Mouse (Mus musculus) neutrophil, adult 5-6 weeks (primary cell): ENCODE results near the gene Mmp25. TPM values are rescaled to one million over a fixed set of nuclear protein-coding genes. Genes with fewer than 3 reads are reported as not detected.
A peak's percentile ranks its signal among the peaks of the same experiment; 100 is the strongest.

ENCODE experiments used
- ATAC-seq: fragments of 151-379, 151-347 bp; 2 replicates; pipeline ENCODE4 v1.8.0; 2017; ENCODE audit warnings: mild to moderate bottlenecking, moderate TSS enrichment; ENCODE audit not compliant: insufficient number of reproducible peaks, poor library complexity, low FRiP score, severe bottlenecking; ENCODE audit errors: extremely low read depth
- total RNA-seq: library from RNA; stranded (forward); fragments of 200-1000 nt; gene quantifications from 2 replicates; pipeline ENCODE4 v1.2.3, GENCODE M21; 2017

Mmp25 gene
- total RNA-seq, 1 experiment from 2014 or later: 14.9 TPM

DNA sequence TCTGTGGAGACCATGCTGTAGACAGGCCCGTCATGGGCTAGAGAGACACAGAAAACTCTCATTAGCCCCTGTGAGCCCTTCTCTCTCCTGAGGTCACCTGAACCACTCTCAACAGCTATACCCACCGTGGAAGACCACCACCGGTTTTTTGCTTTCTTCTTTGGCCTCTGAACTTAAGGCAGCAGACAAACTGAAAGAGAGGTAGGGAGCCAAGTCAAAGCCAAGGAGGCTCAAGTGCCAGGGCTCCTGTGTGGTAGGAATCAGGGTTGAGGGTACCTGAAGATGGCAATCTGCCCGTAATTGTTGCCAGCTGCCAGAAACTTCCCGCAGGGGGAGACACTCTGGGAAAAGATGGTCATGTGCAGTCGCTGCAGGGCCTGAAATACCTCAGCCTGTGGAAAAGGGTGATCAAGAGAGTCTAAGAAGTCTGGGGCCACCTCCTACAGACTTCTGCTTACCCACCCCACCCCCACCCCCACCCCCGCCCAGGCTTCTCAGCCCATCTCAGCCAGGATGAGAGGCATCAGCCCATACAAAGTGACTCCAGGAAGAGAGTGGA is 25.5 kb upstream of the Mmp25 start:
- no peak for ATAC-seq

DNA sequence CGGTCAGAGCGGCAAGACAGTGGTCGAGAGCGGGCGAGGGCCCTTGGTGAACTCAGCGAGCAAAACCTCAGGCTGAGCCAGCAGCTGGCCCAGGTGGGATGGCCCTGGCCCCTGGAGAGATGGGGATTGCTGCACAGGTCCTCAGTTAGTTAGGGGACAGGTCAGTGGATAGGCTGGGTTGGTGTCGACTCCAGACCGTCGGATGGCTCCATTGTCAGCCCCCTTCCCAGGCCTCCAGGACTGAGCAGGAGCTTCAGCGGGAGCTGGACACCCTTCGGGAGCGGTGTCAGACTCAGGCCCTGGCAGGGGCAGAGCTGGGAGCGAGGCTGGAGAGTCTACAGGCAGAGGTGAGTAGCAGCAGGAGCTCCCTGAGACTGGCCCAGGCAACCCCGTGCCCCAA is 20.4 kb upstream of the Mmp25 start:
- ATAC-seq: no peak

DNA sequence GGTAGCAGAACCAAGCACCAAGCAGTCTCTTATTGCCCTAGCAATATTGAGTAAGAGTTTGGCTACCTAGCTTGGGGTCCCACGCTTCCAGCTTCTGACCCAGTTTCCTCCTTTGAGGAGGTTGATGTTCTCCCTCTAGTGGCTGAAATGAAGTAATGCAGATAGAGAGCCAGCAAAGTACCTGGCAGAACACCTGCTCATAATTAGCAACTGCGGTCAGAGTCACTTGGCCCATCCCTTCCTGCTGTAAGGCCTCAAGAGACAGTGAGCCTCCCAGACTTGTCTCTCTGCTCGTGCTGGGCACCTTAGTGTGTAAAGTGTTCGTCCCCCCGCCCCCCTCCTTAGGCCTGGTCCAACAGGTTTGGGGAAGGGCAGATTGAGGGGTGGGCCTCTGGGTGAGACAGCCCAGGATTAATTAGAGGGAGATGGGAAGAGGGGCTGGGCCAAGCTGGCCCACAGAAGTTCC is 19.5 kb upstream of the Mmp25 start:
- peak; percentile 61 for ATAC-seq

DNA sequence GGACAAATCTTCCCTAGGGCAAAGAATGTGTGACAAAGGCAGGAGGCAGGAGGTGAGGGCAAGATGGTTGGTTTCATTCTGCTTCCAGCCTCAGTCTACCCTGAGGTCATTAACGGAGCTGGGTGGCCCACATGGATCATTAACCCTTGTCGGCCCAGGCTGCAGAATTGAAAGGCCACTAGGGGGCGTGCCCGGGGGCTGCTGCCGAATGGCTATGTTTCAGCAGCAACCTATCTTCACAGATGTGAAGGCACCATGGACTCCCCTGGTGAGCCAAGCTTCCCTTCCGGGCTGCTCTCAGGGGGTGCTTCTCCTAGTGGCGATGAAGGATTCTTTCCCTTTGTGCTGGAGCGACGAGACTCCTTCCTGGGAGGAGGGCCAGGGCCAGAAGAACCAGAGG is 16.4 kb upstream of the Mmp25 start:
- ATAC-seq: no peak

DNA sequence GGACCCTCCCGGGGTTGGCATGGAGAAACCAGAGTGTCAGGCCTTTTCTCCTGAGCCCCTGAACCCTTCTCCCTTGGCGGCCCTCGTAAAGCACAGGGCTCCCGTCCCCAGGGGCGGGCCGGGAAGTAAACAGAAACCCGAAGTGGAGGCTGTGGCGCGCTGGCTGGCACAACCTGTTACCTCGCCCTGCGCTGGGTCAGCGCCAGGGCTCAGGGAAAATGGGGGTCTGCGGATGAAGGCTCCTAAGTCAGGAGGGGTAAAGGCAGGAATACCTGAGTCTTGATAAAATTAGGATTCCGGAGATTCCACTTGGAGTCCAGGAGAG is 15.8 kb upstream of the Mmp25 start:
- ATAC-seq: no peak

DNA sequence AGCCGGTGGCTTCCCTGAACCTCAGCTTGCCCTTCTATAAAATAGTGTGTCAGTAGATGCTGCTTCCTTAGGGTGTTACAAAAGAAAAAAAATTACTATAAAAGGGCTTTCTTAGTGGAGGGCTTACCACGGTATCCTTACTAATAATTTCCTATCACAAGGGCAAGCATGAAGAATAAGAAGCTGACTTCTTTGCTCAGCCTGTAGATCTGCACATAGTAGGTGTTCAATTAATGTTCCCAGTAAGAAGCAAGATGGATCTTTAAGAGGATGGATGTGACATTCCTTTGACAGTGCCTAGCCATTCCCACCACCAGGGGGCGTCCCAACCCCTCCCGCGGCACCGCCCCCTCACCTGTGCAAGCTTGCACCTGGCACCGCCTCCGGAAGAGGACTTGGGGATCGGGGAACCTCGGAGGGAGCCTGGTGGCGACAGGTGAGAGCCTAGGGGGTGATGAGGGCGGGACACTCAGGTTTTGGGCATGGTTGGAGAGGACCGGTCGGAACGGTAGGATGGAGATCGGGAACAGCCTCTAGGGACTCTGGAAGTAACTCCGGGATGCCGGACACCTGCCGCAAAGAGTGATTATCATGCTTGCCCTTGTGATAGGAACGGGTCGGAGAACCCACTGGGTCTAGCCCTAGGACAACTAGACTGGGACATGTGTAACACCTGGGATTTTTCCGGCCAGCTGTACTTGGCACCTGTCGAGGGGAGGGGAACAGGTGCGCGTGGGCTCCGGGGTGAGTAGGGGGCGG is 15.2 kb upstream of the Mmp25 start, which contains the start of gene Bicdl2:
Bicdl2 (plus strand) TSS at position 390 of the 759 bp plus-strand sequence.
- no peak for ATAC-seq

DNA sequence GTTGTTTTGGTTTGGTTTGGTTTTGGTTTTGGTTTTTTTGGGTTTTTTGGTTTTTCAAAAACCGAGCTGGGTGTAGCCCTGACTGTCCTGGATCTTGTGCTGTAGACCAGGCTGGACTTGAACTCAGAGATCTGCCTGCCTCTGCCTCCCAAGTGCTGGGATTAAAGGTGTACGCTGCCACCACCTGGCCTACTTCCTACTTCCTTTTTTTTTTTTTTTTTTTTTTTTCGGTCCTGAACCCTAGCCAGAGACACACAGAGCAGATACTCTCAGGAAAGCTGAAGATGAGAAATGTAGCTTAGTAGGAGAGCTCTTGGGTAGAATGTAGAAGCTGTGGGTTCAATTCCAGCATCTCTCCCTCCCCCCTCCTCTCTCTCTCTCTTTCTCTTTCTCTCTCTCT is 13.4 kb upstream of the Mmp25 start:
- no peak for ATAC-seq

DNA sequence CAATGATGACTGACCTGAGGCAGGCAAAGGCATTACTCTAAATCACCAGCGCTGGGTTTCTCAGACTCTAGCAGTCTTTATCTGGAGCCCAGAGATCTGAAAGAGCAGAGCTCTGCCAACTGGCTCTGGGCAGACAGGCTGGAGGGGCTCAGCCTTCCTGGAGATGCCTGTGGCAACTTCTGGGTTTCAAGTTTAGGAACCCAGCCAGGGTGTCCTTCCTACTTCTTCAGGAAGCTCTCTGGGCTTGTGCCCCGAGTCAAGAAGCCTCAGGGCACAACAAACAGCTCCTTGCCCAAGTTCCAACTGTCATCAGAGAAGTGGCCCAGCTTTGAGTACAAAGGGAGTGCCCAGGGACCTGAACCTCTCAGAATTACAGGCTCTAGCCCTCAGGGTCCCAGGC is 9.3 kb upstream of the Mmp25 start:
- ATAC-seq: no peak

DNA sequence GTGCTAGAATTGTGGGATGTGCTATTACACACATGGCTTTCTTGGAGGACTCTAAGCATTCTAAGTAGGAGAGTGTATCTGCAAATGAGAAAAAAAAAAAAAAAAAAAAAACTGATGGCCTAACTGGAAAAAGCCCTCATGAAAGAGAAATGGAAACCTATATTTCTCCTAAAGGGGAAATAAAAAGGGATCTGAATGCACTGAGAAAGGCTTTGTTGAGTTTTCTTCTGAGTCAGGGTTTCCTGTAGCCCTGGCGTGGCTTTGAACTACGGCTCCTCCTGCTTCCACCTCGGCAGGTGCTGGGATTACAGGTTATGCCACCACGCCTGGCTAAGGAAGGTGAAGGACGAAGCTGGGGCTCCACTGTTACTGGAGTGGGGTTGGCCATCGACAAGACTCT is 8.9 kb upstream of the Mmp25 start:
- ATAC-seq: no peak

DNA sequence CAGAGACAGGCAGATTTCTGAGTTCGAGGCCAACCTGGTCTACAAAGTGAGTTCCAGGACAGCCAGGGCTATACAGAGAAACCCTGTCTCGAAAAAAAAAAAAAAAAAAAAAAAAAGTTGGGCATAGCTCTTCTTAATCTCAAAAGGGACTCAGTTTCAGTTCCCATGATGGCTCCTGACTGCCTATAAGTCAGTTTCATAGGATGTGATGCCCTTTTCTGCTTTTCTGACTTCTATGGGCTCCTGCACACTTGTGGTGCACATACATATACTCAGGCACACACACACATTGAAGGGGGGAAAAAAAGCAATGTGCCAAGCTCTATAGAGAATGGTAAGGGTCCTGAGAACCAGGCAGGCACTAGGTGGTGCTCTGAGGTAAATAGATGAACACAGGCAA is 8.2 kb upstream of the Mmp25 start:
- ATAC-seq: no peak

DNA sequence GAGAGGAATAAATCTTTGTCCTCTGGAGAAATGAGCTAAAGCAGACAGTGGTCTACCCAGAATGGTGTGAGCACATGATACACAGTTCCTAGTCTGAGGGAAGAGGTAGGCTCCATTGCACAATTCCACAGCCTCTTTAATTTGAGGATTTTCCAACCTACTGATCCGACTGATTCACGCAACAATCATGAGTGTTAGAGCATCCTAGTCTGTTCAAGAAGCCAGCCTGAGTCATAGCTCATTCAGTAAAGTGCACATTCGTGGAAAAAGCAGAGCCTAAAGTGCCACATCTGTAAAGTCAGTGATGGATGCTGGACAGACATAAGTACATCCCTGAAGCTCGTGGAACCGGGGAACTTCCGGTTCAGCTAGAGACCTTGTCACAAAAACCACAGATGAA is 6.3 kb upstream of the Mmp25 start:
- ATAC-seq: no peak

DNA sequence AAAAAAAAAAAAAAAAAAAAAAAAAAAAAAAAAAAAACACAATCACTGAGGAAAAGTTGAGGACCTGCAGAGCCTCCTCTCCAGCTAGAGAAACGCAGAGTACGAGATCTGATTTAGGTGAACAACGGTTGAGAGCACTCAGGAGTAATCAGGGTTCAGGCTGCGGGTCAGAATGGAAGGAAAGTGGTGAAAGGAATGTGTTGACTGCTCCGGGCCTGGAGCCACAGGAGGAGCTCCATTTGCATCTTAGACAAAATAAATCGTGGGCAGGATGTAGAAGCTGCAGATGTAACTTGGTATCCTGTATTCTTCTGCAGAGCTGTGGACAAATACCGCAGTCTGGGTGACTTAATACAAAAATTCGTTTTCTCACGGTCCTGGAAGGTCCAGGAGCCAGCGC is 817 bp upstream of the Mmp25 start:
- ATAC-seq: no peak

DNA sequence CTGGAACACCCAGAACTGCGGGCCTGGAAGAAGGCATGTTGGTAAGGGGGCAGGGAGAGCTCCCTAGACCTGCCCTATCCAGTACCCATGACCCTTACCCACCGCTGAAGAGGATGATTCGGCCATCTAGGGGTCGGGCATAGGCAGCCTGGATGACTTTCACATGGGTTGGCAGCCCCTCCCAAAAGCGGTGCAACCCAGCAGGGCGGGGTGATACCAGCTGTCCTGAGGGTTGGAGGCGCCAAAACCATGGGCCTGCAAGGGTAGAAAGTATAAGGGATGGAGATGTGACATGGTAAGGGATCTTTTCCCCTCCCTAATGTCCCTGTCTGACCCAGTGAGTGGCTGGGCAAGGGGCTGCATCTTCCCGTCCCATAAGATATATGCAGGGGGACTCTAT is 13.8 kb downstream of the Mmp25 start:
- ATAC-seq: no peak

DNA sequence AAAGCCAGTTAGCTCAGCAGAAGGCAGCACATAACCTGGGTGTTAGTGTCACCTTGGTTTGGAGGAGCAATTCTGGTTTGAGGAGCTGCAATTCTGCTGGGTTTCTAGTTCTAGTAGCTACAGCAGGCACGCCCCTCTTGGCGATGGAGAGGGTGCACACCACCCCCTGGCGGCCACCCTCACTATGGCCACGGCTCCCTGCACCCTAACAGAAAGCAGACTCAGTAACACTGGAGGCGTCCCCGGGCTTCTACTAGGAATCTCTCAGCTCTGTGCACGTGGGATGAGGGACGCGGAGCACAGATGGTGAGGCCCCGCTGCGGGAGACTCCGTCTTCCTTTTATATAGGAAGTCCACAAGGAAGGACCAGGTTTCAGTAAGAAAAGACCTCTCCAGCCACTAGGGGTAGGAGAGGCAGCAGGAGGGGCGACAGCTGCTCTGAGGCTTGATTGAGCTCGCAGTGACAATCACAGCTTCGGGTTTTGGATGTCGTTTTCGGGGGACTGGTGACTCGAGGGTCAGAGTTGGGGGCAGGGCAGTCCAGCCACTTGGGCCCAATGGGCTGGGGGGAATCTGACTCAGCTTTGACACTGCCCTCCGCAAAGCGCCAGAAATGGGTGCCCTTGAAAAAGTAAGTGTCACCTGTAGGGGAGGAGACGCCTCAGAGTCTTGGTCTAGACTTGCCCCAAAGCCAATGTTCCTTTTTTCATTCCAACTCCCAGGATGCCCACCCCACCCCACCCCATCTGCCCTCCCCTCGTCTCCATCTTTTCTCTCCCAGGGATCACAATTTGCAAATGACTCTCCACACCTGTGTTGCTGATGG is 14.7 kb downstream of the Mmp25 start:
- ATAC-seq: peak; percentile 87

DNA sequence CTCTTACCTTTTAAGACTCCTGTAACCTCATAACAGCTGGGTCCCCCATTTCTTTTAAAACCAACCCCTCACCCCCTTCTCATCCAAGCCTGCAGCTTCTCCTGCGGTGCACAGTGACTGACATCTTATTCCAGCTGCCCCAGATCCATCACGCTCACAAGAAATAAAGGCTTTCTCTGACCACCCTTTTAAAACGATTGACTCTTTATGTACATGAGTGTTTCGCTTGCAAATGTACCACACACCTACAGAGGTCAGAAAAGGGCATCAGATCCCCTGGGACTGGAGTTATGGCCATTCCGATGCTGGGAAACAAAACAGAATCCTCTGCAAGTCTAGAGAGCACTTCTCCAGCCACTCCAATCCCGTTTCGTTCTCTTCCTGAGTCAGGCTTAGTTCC is 17.3 kb downstream of the Mmp25 start:
- ATAC-seq: no peak

DNA sequence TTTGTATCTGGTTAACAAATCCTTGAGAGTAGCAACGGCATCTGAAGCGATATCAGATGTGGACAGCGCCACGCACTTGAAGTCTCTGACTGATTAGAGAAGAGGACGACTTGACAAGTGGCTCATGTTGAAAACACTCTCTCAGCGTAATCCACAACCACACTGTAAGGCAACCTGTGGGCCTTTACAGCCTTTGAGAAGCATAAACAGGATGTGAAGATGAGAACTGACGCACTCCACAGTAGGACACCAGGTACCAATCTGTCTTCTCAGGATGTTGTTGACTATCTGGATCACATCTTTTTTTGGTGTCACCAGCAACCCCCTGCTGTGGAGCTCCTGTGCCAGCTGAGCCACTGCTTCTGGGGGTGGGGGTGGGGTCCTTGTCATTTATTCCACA is 24.7 kb downstream of the Mmp25 start:
- peak; percentile 42; the same call in 1 of the 2 replicates for ATAC-seq

DNA sequence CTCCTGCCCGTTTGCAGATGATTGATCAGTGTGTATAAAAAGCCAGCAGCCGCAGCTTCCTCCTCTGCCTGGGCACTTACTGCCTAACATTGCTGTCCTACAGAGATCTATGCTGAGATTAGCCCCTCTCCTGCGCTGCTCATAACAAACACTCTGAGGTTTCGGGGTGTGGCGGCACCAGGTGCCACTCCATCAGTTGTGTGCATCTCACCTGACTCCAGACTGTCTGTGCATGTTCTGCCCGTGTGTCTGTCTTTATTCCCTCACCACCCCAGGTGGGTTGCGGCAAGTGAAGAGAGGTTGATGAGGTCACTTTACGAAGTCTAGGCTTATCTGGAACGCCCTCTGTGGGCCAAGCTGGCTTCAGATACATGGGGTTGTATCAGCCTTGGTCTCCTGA is 28.0 kb downstream of the Mmp25 start:
- ATAC-seq: peak; percentile 36; the same call in 1 of the 2 replicates

DNA sequence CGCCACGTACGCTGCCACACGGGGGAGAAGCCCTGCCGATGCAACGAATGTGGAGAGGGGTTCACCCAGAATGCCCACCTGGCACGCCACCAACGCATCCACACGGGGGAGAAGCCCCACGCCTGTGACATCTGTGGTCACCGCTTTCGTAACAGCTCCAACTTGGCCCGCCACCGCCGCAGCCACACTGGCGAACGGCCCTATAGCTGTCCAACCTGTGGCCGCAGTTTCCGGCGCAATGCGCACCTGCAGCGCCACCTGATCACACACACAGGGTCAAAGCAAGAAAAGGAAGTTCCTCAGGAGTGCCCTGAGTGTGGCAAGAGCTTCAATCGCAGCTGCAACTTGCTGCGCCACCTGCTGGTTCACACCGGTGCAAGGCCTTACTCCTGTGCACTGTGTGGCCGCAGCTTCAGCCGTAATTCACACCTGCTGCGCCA is 34.7 kb downstream of the Mmp25 start:
- ATAC-seq: peak; percentile 98

DNA sequence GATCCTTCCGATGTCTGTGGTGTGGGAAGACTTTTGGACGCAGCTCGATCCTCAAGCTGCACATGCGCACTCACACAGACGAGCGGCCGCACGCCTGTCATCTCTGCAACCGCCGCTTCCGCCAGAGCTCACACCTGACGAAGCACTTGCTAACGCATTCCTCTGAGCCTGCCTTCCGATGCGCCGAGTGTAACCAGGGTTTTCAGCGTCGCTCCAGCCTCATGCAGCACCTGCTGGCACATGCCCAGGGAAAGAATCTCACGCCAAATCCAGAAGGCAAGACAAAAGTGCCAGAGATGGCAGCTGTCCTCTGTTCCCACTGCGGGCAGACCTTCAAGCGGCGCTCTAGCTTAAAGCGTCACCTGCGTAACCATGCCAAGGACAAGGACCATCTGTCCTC is 35.5 kb downstream of the Mmp25 start:
- ATAC-seq: no peak

DNA sequence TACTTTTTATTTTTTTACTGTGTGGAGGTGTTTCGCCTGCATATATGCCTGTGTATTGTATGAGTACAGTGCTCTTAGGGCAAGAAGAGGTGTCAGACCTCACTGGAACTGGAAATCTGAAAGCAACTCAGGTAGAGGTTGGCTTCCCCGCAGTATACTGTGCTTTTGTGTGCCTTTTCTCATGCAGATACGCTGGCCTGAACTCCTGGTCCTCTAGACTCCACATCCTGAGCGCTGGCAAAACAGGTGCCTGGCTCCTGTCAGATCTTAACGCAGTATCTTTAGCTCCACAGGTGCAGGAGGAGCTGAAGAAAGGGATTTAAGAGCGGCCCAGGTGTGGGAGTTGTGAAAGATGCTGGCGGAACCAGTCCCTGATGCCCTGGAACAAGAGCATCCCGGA is 39.9 kb downstream of the Mmp25 start:
- ATAC-seq: no peak
